Mouse (Mus musculus): Measurements from ENCODE around the gene Exoc2. TPM values are rescaled to one million over a fixed set of nuclear protein-coding genes. Genes with fewer than 3 reads are reported as not detected.
A peak's percentile ranks its signal among the peaks of the same experiment; 100 is the strongest.

Exoc2 gene
- polyA plus RNA-seq, 1 experiment from 2014 or later = 12.7 TPM

DNA sequence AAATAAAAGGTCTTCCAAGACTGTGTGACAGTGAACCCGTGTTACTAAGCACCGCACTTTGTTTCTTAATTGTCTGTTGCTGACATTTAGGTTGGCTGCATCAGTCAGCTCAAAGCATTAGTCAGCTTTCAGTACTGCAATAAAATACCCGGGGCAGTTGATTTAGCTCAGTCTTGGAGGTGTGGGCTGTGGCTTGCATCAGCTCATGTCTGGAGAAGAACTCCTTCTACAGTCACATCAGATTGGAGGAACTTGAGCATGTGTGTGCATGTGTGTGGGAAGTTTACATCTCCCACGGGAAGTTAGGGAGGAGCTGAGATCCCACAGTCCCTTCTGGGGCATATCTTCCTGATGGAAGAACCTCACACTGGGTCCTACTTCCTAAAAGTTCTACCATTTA lies 185.9 kb downstream of the Exoc2 start:
- no peak for DNase-seq (ENCODE audit: low spot score)
- Histone ChIP-seq H3K9ac (ENCODE audit: low read length) (no peak overlapping the region), H3K4me1 (replicated peaks; ENCODE audit: control insufficient read depth, insufficient read depth) (no peaks in the 10 kb centered on the region), H3K4me2 (replicated peaks; ENCODE audit: low read depth) (no peak overlapping the region), H3K9me3 (ENCODE audit: control insufficient read depth, low read length) (no peaks in the 10 kb centered on the region), H3K4me3 (ENCODE audit: low read depth, low read length) (no peak overlapping the region), H3K27me3 (ENCODE audit: control insufficient read depth, insufficient read depth, low read length) (no peaks in the 10 kb centered on the region), H3K36me3 (ENCODE audit: control insufficient read depth, insufficient read depth, low read length) (no peaks in the 10 kb centered on the region), H3K27ac (replicated peaks) (no peak overlapping the region)
- ATAC-seq (ENCODE audit: low FRiP score, low TSS enrichment) = no peak
- TF ChIP-seq CTCF (IDR thresholded peaks at IDR 0.05; ENCODE audit: low read depth) (no peak), EP300 (optimal IDR thresholded peaks at IDR 0.05) (no peak)
- 82% methylated on average over 4 of the region's 4 CpGs for WGBS

DNA sequence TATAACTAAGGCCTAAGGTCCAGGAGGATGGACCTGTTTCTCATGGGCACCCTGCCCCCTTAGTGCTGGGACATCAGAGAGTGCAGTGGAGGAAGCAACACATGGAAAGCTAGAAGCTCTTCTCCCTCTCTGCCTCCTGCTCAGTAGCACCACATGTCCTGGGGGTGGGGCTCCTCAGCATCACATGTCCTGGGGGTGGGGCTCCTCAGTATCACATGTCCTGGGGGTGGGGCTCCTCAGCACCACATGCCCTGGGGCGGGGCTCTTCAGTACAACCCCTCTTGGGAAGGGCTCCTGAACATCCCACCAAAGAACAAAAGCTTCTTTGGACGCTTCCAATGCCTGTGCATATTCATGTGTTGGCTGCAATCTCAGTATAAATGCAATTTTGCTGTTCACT lies 186.3 kb downstream of the Exoc2 start:
- no peak for ATAC-seq (ENCODE audit: low FRiP score, low TSS enrichment)
- Histone ChIP-seq H3K9me3 (ENCODE audit: control insufficient read depth, low read length) (no peaks in the 10 kb centered on the region), H3K27me3 (ENCODE audit: control insufficient read depth, insufficient read depth, low read length) (no peaks in the 10 kb centered on the region), H3K4me1 (replicated peaks; ENCODE audit: control insufficient read depth, insufficient read depth) (no peaks in the 10 kb centered on the region), H3K36me3 (ENCODE audit: control insufficient read depth, insufficient read depth, low read length) (no peaks in the 10 kb centered on the region), H3K4me2 (replicated peaks; ENCODE audit: low read depth) (no peak overlapping the region), H3K9ac (ENCODE audit: low read length) (no peak overlapping the region), H3K27ac (replicated peaks) (no peak overlapping the region), H3K4me3 (ENCODE audit: low read depth, low read length) (no peak overlapping the region)
- WGBS = 89% methylated on average over 2 of the region's 2 CpGs
- no peak for DNase-seq (ENCODE audit: low spot score)
- TF ChIP-seq CTCF (IDR thresholded peaks at IDR 0.05; ENCODE audit: low read depth) (no peak), EP300 (optimal IDR thresholded peaks at IDR 0.05) (no peak)

DNA sequence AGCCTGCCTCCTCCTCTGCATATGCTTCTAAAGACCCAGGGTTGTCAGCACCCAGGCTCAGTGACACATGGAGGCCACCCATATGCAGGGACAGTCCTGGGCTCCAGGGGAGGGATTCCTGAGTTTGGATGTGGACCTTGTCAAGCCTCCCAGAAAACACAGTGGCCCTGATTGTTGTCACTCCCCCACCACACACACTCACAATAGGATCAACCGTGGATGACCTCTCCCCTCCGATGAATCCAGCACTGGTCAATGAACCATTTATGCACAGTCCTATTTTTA lies 186.9 kb downstream of the Exoc2 start:
- H3K27ac ChIP-seq (replicated peaks) = no peak overlapping the region
- H3K36me3 ChIP-seq (ENCODE audit: control insufficient read depth, insufficient read depth, low read length) = no peaks in the 10 kb centered on the region
- DNase-seq (ENCODE audit: low spot score) = no peak
- TF ChIP-seq CTCF (IDR thresholded peaks at IDR 0.05; ENCODE audit: low read depth) = no peak
- no peak for TF ChIP-seq EP300 (optimal IDR thresholded peaks at IDR 0.05)
- H3K4me2 ChIP-seq (replicated peaks; ENCODE audit: low read depth) = no peak overlapping the region
- no peak overlapping the region for H3K4me3 ChIP-seq (ENCODE audit: low read depth, low read length)
- no peaks in the 10 kb centered on the region for H3K27me3 ChIP-seq (ENCODE audit: control insufficient read depth, insufficient read depth, low read length)
- no peaks in the 10 kb centered on the region for H3K4me1 ChIP-seq (replicated peaks; ENCODE audit: control insufficient read depth, insufficient read depth)
- no peaks in the 10 kb centered on the region for H3K9me3 ChIP-seq (ENCODE audit: control insufficient read depth, low read length)
- no peak overlapping the region for H3K9ac ChIP-seq (ENCODE audit: low read length)
- no peak for ATAC-seq (ENCODE audit: low FRiP score, low TSS enrichment)
- 79% methylated on average over 2 of the region's 2 CpGs for WGBS

DNA sequence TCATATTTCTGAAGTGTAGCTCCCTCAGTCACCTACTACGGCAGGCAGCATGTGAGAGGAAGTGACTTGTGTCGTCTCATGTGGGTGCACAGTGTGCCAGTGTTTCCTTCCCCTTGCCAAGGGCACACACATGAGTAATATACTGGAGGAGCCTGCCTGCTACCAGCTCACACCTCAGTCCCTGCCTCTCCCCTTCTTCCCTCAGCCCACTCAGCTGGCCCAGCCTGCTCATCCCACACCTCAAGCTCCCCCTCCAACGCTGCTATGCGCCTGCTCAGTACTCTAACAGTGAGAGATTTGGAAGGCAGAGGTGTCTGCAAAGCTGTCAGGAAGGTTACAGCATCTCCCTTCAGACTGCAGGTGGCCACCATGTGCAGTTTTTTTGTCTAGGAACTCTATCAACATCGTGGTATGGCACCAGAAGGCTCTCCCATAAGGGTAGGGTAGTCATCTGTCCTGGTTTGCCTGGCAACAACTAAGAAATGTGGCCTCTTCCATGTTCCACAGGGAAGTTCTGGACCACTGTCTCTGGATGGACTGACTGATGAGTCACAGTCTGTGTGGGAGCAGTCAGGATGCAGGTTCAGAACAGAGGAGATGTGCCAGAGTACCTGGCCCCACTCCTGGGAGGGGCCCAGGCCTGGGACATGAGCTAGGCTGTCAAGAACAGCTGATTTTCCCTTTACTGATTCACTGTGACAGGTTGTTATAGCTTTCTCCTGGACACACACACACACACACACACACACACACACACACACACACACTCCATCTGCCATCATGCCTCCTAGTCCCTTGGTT lies 187.5 kb downstream of the Exoc2 start:
- no peak overlapping the region for H3K4me2 ChIP-seq (replicated peaks; ENCODE audit: low read depth)
- H3K27ac ChIP-seq (replicated peaks) = no peak overlapping the region
- ATAC-seq (ENCODE audit: low FRiP score, low TSS enrichment) (no peak), DNase-seq (ENCODE audit: low spot score) (no peak)
- no peaks in the 10 kb centered on the region for H3K36me3 ChIP-seq (ENCODE audit: control insufficient read depth, insufficient read depth, low read length)
- no peaks in the 10 kb centered on the region for H3K27me3 ChIP-seq (ENCODE audit: control insufficient read depth, insufficient read depth, low read length)
- WGBS = 68% methylated on average over 5 of the region's 5 CpGs
- no peak overlapping the region for H3K4me3 ChIP-seq (ENCODE audit: low read depth, low read length)
- H3K9ac ChIP-seq (ENCODE audit: low read length) = no peak overlapping the region
- TF ChIP-seq EP300 (optimal IDR thresholded peaks at IDR 0.05) (no peak), CTCF (IDR thresholded peaks at IDR 0.05; ENCODE audit: low read depth) (no peak)
- H3K9me3 ChIP-seq (ENCODE audit: control insufficient read depth, low read length) = no peaks in the 10 kb centered on the region
- no peaks in the 10 kb centered on the region for H3K4me1 ChIP-seq (replicated peaks; ENCODE audit: control insufficient read depth, insufficient read depth)

DNA sequence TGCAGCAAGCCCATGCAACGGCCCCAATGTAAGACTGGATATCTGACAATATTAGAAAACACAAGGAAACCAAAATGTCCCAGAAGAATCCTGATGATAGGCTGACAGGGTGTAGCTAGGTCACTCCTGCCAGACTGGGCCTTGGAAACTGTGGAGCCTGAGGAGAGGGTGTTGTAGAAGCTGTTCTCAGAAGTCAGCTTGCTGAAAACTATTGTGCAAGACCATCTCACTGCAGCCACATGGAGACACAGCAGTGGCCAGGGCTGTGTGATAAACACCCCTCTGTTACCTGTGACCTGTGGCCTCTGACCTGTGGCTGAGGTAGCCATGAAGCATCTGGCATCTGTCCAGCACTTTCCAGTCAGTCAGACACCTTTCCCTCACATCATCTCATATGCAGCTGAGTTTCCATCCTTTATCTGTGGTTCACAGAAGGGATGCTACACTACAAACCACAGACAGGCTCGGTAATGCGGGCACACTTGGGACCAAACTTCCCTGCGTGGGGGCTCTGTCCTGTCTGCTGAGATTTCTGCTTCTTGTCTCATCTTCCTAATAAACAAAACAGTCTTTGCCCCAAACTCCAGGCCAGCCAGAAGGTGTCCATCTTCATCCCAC lies 188.4 kb downstream of the Exoc2 start:
- H3K4me1 ChIP-seq (replicated peaks; ENCODE audit: control insufficient read depth, insufficient read depth) = no peaks in the 10 kb centered on the region
- no peak for DNase-seq (ENCODE audit: low spot score)
- WGBS = 82% methylated on average over 4 of the region's 4 CpGs
- ATAC-seq (ENCODE audit: low FRiP score, low TSS enrichment) = no peak
- no peak overlapping the region for H3K4me3 ChIP-seq (ENCODE audit: low read depth, low read length)
- no peak overlapping the region for H3K27ac ChIP-seq (replicated peaks)
- TF ChIP-seq EP300 (optimal IDR thresholded peaks at IDR 0.05) (no peak), CTCF (IDR thresholded peaks at IDR 0.05; ENCODE audit: low read depth) (no peak)
- no peaks in the 10 kb centered on the region for H3K36me3 ChIP-seq (ENCODE audit: control insufficient read depth, insufficient read depth, low read length)
- H3K27me3 ChIP-seq (ENCODE audit: control insufficient read depth, insufficient read depth, low read length) = no peaks in the 10 kb centered on the region
- no peak overlapping the region for H3K4me2 ChIP-seq (replicated peaks; ENCODE audit: low read depth)
- no peaks in the 10 kb centered on the region for H3K9me3 ChIP-seq (ENCODE audit: control insufficient read depth, low read length)
- H3K9ac ChIP-seq (ENCODE audit: low read length) = no peak overlapping the region

DNA sequence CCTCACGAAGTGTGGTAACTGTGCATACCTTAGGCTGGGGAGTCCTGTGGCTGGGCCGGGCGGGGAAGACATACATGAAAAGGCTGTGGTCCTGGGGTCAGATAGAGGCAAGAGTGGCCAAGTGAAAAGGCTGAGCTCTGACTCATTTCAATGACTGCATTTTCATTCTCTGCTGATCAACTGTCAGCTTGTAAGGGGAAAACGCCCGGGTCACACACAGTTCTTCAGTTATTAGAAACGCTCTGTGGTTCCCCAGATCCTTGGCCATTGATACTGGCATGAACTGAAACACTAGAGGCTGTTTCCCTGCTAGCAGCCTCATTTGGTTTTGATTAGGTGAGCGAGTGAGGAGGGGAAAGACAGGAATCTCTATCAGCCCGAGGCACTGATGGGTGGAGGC lies 191.5 kb downstream of the Exoc2 start:
- TF ChIP-seq CTCF (IDR thresholded peaks at IDR 0.05; ENCODE audit: low read depth) (no peak), EP300 (optimal IDR thresholded peaks at IDR 0.05) (no peak)
- DNase-seq (ENCODE audit: low spot score) (no peak), ATAC-seq (ENCODE audit: low FRiP score, low TSS enrichment) (peak; percentile 62)
- Histone ChIP-seq H3K9ac (ENCODE audit: low read length) (no peak overlapping the region), H3K27me3 (ENCODE audit: control insufficient read depth, insufficient read depth, low read length) (no peaks in the 10 kb centered on the region), H3K36me3 (ENCODE audit: control insufficient read depth, insufficient read depth, low read length) (no peaks in the 10 kb centered on the region), H3K4me1 (replicated peaks; ENCODE audit: control insufficient read depth, insufficient read depth) (no peaks in the 10 kb centered on the region), H3K4me3 (ENCODE audit: low read depth, low read length) (no peak overlapping the region), H3K9me3 (ENCODE audit: control insufficient read depth, low read length) (no peaks in the 10 kb centered on the region), H3K4me2 (replicated peaks; ENCODE audit: low read depth) (no peak overlapping the region), H3K27ac (replicated peaks) (no peak overlapping the region)
- WGBS = 39% methylated on average over 8 of the region's 8 CpGs
